In the genomic region with DNA sequence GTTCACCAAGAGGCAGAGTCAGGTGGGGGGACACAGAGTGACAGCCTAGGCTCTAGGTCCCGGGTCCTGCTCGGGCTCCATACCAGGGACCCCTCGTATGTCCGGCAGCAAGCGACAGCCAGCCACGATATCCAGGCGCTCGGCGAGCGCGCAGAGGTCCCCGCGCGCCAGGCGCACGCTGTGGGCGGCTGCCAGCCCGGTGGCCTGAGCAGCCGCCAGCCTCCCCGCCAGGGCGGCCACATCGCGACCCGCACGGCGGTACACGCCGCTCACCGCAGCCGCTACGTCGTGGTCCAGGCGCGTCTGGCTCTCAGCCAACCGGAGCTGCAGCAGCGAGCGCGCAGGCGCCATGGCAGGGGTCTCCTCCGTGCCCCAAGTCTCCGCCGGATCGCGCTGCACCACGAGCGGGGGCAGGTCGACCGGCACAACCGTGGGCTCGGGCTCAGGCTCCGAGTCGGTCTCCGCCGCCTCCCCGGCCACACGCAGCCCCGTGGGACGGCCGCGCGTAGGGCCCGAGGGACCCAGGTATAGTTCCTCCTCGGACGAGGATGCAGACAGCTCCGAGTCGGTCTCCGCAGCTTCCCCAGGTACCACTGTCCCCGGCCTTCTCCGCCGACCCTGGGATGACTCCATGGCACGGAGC, we compare ENCODE assay signal across 8 mouse cellular contexts. TPM values are rescaled to one million over a fixed set of nuclear protein-coding genes. Genes with fewer than 3 reads are reported as not detected.
DNase-seq lines count a peak whose midpoint lies in the region; ATAC-seq and TF ChIP-seq lines count a peak whose summit lies in the region.

No protein-coding gene starts in this region.

- intact Hi-C loops in left cerebral cortex, postnatal 4 days (cut with DNase I) = no loop called here

- H3K27me3 ChIP-seq in forebrain, postnatal 0 days (ENCODE audit: insufficient read depth, low read length) = no peaks in the 10 kb centered on the region
- H3K27me3 ChIP-seq in midbrain, embryonic 13.5 days = no peaks in the 10 kb centered on the region
- no peaks in the 10 kb centered on the region for H3K27me3 ChIP-seq in stomach, embryonic 15.5 days (replicated peaks)

- H3K4me2 ChIP-seq in forebrain, postnatal 0 days (ENCODE audit: low read depth) = peak overlapping the region; percentile 82
- peak overlapping the region; percentile 77 for H3K4me2 ChIP-seq in midbrain, embryonic 13.5 days (replicated peaks)
- peak overlapping the region; percentile 98 for H3K4me2 ChIP-seq in stomach, embryonic 15.5 days

- peak overlapping the region; percentile 29; the same call in 1 of the 2 replicates for H3K27ac ChIP-seq in forebrain, postnatal 0 days (ENCODE audit: low read depth, low read length)
- H3K27ac ChIP-seq in midbrain, embryonic 13.5 days = peak overlapping the region; percentile 84
- no peak overlapping the region for H3K27ac ChIP-seq in stomach, embryonic 15.5 days

- peak overlapping the region; percentile 75 for H3K9ac ChIP-seq in forebrain, postnatal 0 days
- peak overlapping the region; percentile 88 for H3K9ac ChIP-seq in midbrain, embryonic 13.5 days (replicated peaks)
- peak overlapping the region; percentile 51 for H3K9ac ChIP-seq in stomach, embryonic 15.5 days

- under 1% methylated on average over 69 of the region's 71 CpGs for WGBS in forebrain, postnatal 0 days
- 1% methylated on average over 60 of the region's 71 CpGs for WGBS in midbrain, embryonic 13.5 days
- WGBS in stomach, embryonic 15.5 days = 1% methylated on average over 71 of the region's 71 CpGs

- peaks cover 11% of the 10 kb centered on the region; the same call in 1 of the 2 replicates for H3K4me1 ChIP-seq in forebrain, postnatal 0 days (ENCODE audit: insufficient read depth)
- H3K4me1 ChIP-seq in midbrain, embryonic 13.5 days (replicated peaks) = peaks cover 28% of the 10 kb centered on the region
- peaks cover 21% of the 10 kb centered on the region for H3K4me1 ChIP-seq in stomach, embryonic 15.5 days

- peak overlapping the region; percentile 62 for H3K4me3 ChIP-seq in forebrain, postnatal 0 days (ENCODE audit: low read depth, low read length)
- H3K4me3 ChIP-seq in midbrain, embryonic 13.5 days (replicated peaks) = peak overlapping the region; percentile 70
- peak overlapping the region; percentile 91 for H3K4me3 ChIP-seq in stomach, embryonic 15.5 days (replicated peaks)

- ATAC-seq in forebrain, postnatal 0 days = no peak
- peak; percentile 37 for ATAC-seq in midbrain, embryonic 13.5 days
- no peak for ATAC-seq in stomach, embryonic 15.5 days (ENCODE audit: insufficient read depth, low FRiP score, low read depth)

- H3K9me3 ChIP-seq in forebrain, postnatal 0 days (ENCODE audit: low read length) = no peaks in the 10 kb centered on the region
- H3K9me3 ChIP-seq in midbrain, embryonic 13.5 days = no peaks in the 10 kb centered on the region
- H3K9me3 ChIP-seq in stomach, embryonic 15.5 days = no peaks in the 10 kb centered on the region

- no peaks in the 10 kb centered on the region for H3K36me3 ChIP-seq in forebrain, postnatal 0 days (ENCODE audit: insufficient read depth)
- H3K36me3 ChIP-seq in midbrain, embryonic 13.5 days = no peaks in the 10 kb centered on the region
- no peaks in the 10 kb centered on the region for H3K36me3 ChIP-seq in stomach, embryonic 15.5 days

- peak; percentile 72 for DNase-seq in left cerebral cortex, postnatal 4 days
- DNase-seq in left cerebral cortex, adult 8-10 months (ENCODE audit: low spot score in 2 of 2) = no peak
- peak; percentile 50 for DNase-seq in brain, adult 2 months (ENCODE audit: low read depth, low spot score)
- DNase-seq in forebrain, postnatal 0 days = peak; percentile 83
- peak; percentile 68 for DNase-seq in kidney, postnatal 25 days
- DNase-seq in urinary bladder, postnatal 4 days (ENCODE audit: low spot score in 2 of 2) = no peak

- TF ChIP-seq CTCF in forebrain, postnatal 0 days (IDR thresholded peaks at IDR 0.05; ENCODE audit: low read depth) = no peak

RNA-seq across cellular contexts. Expression of a gene that starts 1.1 kb away (rescaled TPM):
- 1 to 10 TPM; 8.5 to 8.8 TPM for total RNA-seq in left cerebral cortex, postnatal 4 days (2021)
- 1 to 10 TPM; 6.5 to 7.7 (median 7.1) TPM for total RNA-seq in left cerebral cortex, adult 8-10 months (2022)
- total RNA-seq in forebrain, postnatal 0 days (2014; rRNA removed) = 17.3 and 17.8 TPM in 2 replicates
- 4.5 and 5.1 TPM in 2 replicates for polyA plus RNA-seq in forebrain, postnatal 0 days (2015; fragmentation: Nextera tagmentation; extraction: Ambion mirVana)
- polyA plus RNA-seq in midbrain, embryonic 13.5 days (2015; fragmentation: Nextera tagmentation; extraction: Ambion mirVana) = 2.9 and 4.5 TPM in 2 replicates
- 2.2 and 2.4 TPM in 2 replicates for polyA plus RNA-seq in stomach, embryonic 15.5 days (2015; fragmentation: Nextera tagmentation; extraction: Ambion mirVana)

RNA-seq across cellular contexts. Expression of a gene that starts 1.1 kb away (rescaled TPM):
- 10 to 100 TPM; 17.9 to 19.0 TPM for total RNA-seq in left cerebral cortex, postnatal 4 days (2021)
- total RNA-seq in left cerebral cortex, adult 8-10 months (2022) = 10 to 100 TPM; 19.0 to 25.5 (median 23.5) TPM
- 28.5 and 28.8 TPM in 2 replicates for total RNA-seq in forebrain, postnatal 0 days (2014; rRNA removed)
- polyA plus RNA-seq in forebrain, postnatal 0 days (2015; fragmentation: Nextera tagmentation; extraction: Ambion mirVana) = 38.7 and 38.8 TPM in 2 replicates
- polyA plus RNA-seq in midbrain, embryonic 13.5 days (2015; fragmentation: Nextera tagmentation; extraction: Ambion mirVana) = 36.6 and 43.3 TPM in 2 replicates
- 103 and 105 TPM in 2 replicates for polyA plus RNA-seq in stomach, embryonic 15.5 days (2015; fragmentation: Nextera tagmentation; extraction: Ambion mirVana)

RNA-seq across cellular contexts. Expression of a gene that starts 10.5 kb away (rescaled TPM):
- under 1 TPM; 0.90 to 0.91 TPM for total RNA-seq in left cerebral cortex, postnatal 4 days (2021)
- total RNA-seq in left cerebral cortex, adult 8-10 months (2022) = 1 to 10 TPM in 2 of 4 experiments, under 1 TPM in 2; 0.83 to 1.7 (median 1.1) TPM
- total RNA-seq in forebrain, postnatal 0 days (2014; rRNA removed) = 2.0 and 3.4 TPM in 2 replicates
- polyA plus RNA-seq in forebrain, postnatal 0 days (2015; fragmentation: Nextera tagmentation; extraction: Ambion mirVana) = 1.1 and 2.3 TPM in 2 replicates
- 0.08 and 0.11 TPM in 2 replicates for polyA plus RNA-seq in midbrain, embryonic 13.5 days (2015; fragmentation: Nextera tagmentation; extraction: Ambion mirVana)
- 0.30 and 0.83 TPM in 2 replicates for polyA plus RNA-seq in stomach, embryonic 15.5 days (2015; fragmentation: Nextera tagmentation; extraction: Ambion mirVana)

RNA-seq across cellular contexts. Expression of a gene that starts 44.0 kb away (rescaled TPM):
- total RNA-seq in left cerebral cortex, postnatal 4 days (2021) = under 1 TPM; 0.42 to 0.46 TPM
- total RNA-seq in left cerebral cortex, adult 8-10 months (2022) = 1 to 10 TPM in 1 of 4 experiments, under 1 TPM in 3; 0.59 to 1.1 (median 0.79) TPM
- 0.14 and 0.23 TPM in 2 replicates for total RNA-seq in forebrain, postnatal 0 days (2014; rRNA removed)
- polyA plus RNA-seq in forebrain, postnatal 0 days (2015; fragmentation: Nextera tagmentation; extraction: Ambion mirVana) = 0.36 and 0.38 TPM in 2 replicates
- 0.24 and 0.32 TPM in 2 replicates for polyA plus RNA-seq in midbrain, embryonic 13.5 days (2015; fragmentation: Nextera tagmentation; extraction: Ambion mirVana)
- polyA plus RNA-seq in stomach, embryonic 15.5 days (2015; fragmentation: Nextera tagmentation; extraction: Ambion mirVana) = 0.94 and 1.3 TPM in 2 replicates

RNA-seq across cellular contexts. Expression of a gene that starts 48.5 kb away (rescaled TPM):
- 100 to 1,000 TPM; 118 to 119 TPM for total RNA-seq in left cerebral cortex, postnatal 4 days (2021)
- 10 to 100 TPM; 70.4 to 80.3 (median 76.2) TPM for total RNA-seq in left cerebral cortex, adult 8-10 months (2022)
- 46.7 and 47.1 TPM in 2 replicates for total RNA-seq in forebrain, postnatal 0 days (2014; rRNA removed)
- 16.1 and 21.0 TPM in 2 replicates for polyA plus RNA-seq in forebrain, postnatal 0 days (2015; fragmentation: Nextera tagmentation; extraction: Ambion mirVana)
- polyA plus RNA-seq in midbrain, embryonic 13.5 days (2015; fragmentation: Nextera tagmentation; extraction: Ambion mirVana) = 13.9 and 16.3 TPM in 2 replicates
- polyA plus RNA-seq in stomach, embryonic 15.5 days (2015; fragmentation: Nextera tagmentation; extraction: Ambion mirVana) = 7.8 and 7.9 TPM in 2 replicates

Comparison
In these comparisons a context has a peak if more than half of its experiments do, and no peak if none do; other contexts are left out.
1. DNase-seq: peak in left cerebral cortex, postnatal 4 days (single experiment), brain, adult 2 months (single experiment), forebrain, postnatal 0 days (single experiment) and kidney, postnatal 25 days (2 of 2); none in left cerebral cortex, adult 8-10 months (0 of 2) and urinary bladder, postnatal 4 days (0 of 2).
2. Peak in every context shown above with its lines, with median percentiles within 50 percentile points of each other: H3K4me2 ChIP-seq, H3K4me3 ChIP-seq and H3K9ac ChIP-seq.